Mouse (Mus musculus): ENCODE measurements at regions not wholly inside any gene's neighbourhood (a gene's known extent, or its start where the extent isn't known, plus 50 kb on each side); places are given as distances from the start of the nearest gene placed in this dataset.

DNA sequence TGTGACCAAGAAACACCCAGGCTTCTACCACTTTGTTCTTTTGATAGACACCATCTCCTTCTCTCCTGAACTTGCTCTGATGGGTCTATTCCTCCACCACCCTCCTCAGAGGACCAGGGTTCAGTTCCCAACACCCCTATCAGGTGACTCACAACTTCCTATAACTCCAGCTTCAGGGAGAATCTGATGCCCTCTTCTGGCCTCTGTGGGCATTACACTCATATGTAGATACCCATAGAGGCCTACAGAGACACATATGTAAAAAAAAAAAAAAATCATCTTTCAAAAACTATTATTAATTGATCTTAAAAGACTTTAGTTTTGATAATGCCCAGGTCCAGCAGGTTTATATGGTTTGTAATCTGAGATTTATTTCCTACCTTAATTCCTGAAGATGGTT, 505.9 kb upstream of the Tmem132c start:
- H3K27ac ChIP-seq (ENCODE audit: low read depth) = no peak overlapping the region
- H3K9me3 ChIP-seq (replicated peaks; ENCODE audit: control insufficient read depth, low read length) = no peaks in the 10 kb centered on the region
- no peaks in the 10 kb centered on the region for H3K4me1 ChIP-seq (ENCODE audit: control insufficient read depth, insufficient read depth)
- H3K4me3 ChIP-seq (ENCODE audit: low read depth, low read length) = no peak overlapping the region
- H3K4me2 ChIP-seq (ENCODE audit: low read depth, low read length) = no peak overlapping the region
- no peak for TF ChIP-seq CTCF (IDR thresholded peaks at IDR 0.05; ENCODE audit: low read depth)
- no peak for TF ChIP-seq EP300 (IDR thresholded peaks at IDR 0.05; ENCODE audit: low read depth)
- no peak overlapping the region for H3K9ac ChIP-seq (replicated peaks; ENCODE audit: low read depth, low read length)
- ATAC-seq (ENCODE audit: insufficient read depth, low read depth) (no peak), DNase-seq (ENCODE audit: low spot score) (no peak)
- H3K36me3 ChIP-seq (replicated peaks; ENCODE audit: control insufficient read depth, insufficient read depth, low read length) = no peaks in the 10 kb centered on the region
- no peaks in the 10 kb centered on the region for H3K27me3 ChIP-seq (ENCODE audit: control insufficient read depth, insufficient read depth, low read length)

GRCm38 (mm10) chr5:126737681-126738080, 503.9 kb upstream of the Tmem132c start:
- Histone ChIP-seq H3K9me3 (replicated peaks; ENCODE audit: control insufficient read depth, low read length) (no peaks in the 10 kb centered on the region), H3K27me3 (ENCODE audit: control insufficient read depth, insufficient read depth, low read length) (no peaks in the 10 kb centered on the region), H3K27ac (ENCODE audit: low read depth) (no peak overlapping the region), H3K4me3 (ENCODE audit: low read depth, low read length) (no peak overlapping the region), H3K36me3 (replicated peaks; ENCODE audit: control insufficient read depth, insufficient read depth, low read length) (no peaks in the 10 kb centered on the region), H3K4me2 (ENCODE audit: low read depth, low read length) (no peak overlapping the region), H3K4me1 (ENCODE audit: control insufficient read depth, insufficient read depth) (no peaks in the 10 kb centered on the region), H3K9ac (replicated peaks; ENCODE audit: low read depth, low read length) (no peak overlapping the region)
- TF ChIP-seq EP300 (IDR thresholded peaks at IDR 0.05; ENCODE audit: low read depth) (no peak), CTCF (IDR thresholded peaks at IDR 0.05; ENCODE audit: low read depth) (no peak)
- DNase-seq (ENCODE audit: low spot score) (no peak), ATAC-seq (ENCODE audit: insufficient read depth, low read depth) (no peak)
- WGBS = 72% methylated on average over 4 of the region's 4 CpGs

DNA sequence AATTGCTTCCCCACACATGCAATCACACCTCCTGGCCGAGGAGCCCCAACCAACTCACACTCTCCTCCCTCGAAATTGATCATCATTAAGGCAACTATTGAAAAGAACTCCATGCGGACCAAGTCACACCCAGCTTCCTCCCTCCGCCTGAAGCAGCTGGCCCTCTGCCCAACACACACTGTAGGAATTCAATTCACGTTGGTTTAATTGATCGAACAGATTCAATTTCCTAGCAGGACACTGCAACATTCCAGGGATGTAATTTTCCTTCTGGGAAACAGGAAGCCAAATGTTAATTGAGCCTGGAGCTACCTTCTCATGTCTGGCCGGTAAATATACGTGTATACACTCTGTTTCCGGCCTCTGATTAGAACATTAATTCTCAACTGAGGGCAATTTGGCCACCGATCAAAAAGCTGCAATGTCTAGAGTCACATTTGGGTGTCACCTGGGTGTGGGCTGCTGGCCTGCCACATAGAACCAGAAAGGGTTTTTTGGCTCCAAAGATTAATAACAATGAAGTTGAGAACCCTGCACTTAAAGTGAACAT, 500.7 kb upstream of the Tmem132c start:
- Histone ChIP-seq H3K27ac (ENCODE audit: low read depth) (no peak overlapping the region), H3K27me3 (ENCODE audit: control insufficient read depth, insufficient read depth, low read length) (no peaks in the 10 kb centered on the region), H3K9ac (replicated peaks; ENCODE audit: low read depth, low read length) (no peak overlapping the region), H3K36me3 (replicated peaks; ENCODE audit: control insufficient read depth, insufficient read depth, low read length) (no peaks in the 10 kb centered on the region), H3K9me3 (replicated peaks; ENCODE audit: control insufficient read depth, low read length) (no peaks in the 10 kb centered on the region), H3K4me3 (ENCODE audit: low read depth, low read length) (no peak overlapping the region), H3K4me2 (ENCODE audit: low read depth, low read length) (no peak overlapping the region), H3K4me1 (ENCODE audit: control insufficient read depth, insufficient read depth) (no peaks in the 10 kb centered on the region)
- DNase-seq (ENCODE audit: low spot score) = no peak
- TF ChIP-seq EP300 (IDR thresholded peaks at IDR 0.05; ENCODE audit: low read depth) = no peak
- TF ChIP-seq CTCF (IDR thresholded peaks at IDR 0.05; ENCODE audit: low read depth) = no peak
- WGBS = 60% methylated on average over 10 of the region's 10 CpGs
- no peak for ATAC-seq (ENCODE audit: insufficient read depth, low read depth)

DNA sequence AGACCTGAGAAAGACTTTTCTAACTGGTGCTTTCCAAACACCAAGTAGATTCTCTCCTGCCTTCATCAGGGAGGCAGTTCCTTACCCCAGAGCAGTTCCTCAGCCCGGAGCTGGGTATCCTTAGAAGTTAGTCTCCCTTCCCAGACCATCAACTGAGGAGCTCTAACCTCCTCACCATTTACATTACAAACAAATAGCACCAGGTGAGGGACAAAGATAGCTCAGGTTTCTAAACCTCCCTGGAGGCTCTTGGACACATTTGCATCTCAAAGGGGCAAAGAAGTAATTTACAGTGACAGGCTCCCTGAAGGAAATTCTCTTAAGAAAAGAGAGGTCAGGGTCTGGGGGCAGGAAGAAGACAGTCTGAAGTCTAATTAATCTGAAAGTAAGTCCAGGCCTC, 486.5 kb upstream of the Tmem132c start:
- no peak for DNase-seq (ENCODE audit: low spot score)
- no peak overlapping the region for H3K4me3 ChIP-seq (ENCODE audit: low read depth, low read length)
- H3K27me3 ChIP-seq (ENCODE audit: control insufficient read depth, insufficient read depth, low read length) = no peaks in the 10 kb centered on the region

GRCm38 (mm10) chr5:126765037-126765707, 476.4 kb upstream of the Tmem132c start:
- Histone ChIP-seq H3K9ac (replicated peaks; ENCODE audit: low read depth, low read length) (no peak overlapping the region), H3K4me2 (ENCODE audit: low read depth, low read length) (no peak overlapping the region), H3K4me1 (ENCODE audit: control insufficient read depth, insufficient read depth) (no peaks in the 10 kb centered on the region), H3K27ac (ENCODE audit: low read depth) (no peak overlapping the region), H3K4me3 (ENCODE audit: low read depth, low read length) (no peak overlapping the region), H3K27me3 (ENCODE audit: control insufficient read depth, insufficient read depth, low read length) (0 out of 2 replicates have a peak, but pooled peaks cover 5% of the 10 kb centered on the region), H3K36me3 (replicated peaks; ENCODE audit: control insufficient read depth, insufficient read depth, low read length) (no peaks in the 10 kb centered on the region), H3K9me3 (replicated peaks; ENCODE audit: control insufficient read depth, low read length) (no peaks in the 10 kb centered on the region)
- no peak for TF ChIP-seq CTCF (IDR thresholded peaks at IDR 0.05; ENCODE audit: low read depth)
- no peak for TF ChIP-seq EP300 (IDR thresholded peaks at IDR 0.05; ENCODE audit: low read depth)
- WGBS = 14% methylated on average over 4 of the region's 4 CpGs
- DNase-seq (ENCODE audit: low spot score) = no peak
- no peak for ATAC-seq (ENCODE audit: insufficient read depth, low read depth)

More for the DNA sequence above, 486.5 kb upstream of the Tmem132c start:
- Histone ChIP-seq H3K9me3 (replicated peaks; ENCODE audit: control insufficient read depth, low read length) (no peaks in the 10 kb centered on the region), H3K4me2 (ENCODE audit: low read depth, low read length) (no peak overlapping the region), H3K9ac (replicated peaks; ENCODE audit: low read depth, low read length) (no peak overlapping the region), H3K36me3 (replicated peaks; ENCODE audit: control insufficient read depth, insufficient read depth, low read length) (no peaks in the 10 kb centered on the region), H3K4me1 (ENCODE audit: control insufficient read depth, insufficient read depth) (no peaks in the 10 kb centered on the region), H3K27ac (ENCODE audit: low read depth) (no peak overlapping the region)
- WGBS = 30% methylated on average over 1 of the region's 1 CpGs
- ATAC-seq (ENCODE audit: insufficient read depth, low read depth) = no peak
- no peak for TF ChIP-seq CTCF (IDR thresholded peaks at IDR 0.05; ENCODE audit: low read depth)
- TF ChIP-seq EP300 (IDR thresholded peaks at IDR 0.05; ENCODE audit: low read depth) = no peak

DNA sequence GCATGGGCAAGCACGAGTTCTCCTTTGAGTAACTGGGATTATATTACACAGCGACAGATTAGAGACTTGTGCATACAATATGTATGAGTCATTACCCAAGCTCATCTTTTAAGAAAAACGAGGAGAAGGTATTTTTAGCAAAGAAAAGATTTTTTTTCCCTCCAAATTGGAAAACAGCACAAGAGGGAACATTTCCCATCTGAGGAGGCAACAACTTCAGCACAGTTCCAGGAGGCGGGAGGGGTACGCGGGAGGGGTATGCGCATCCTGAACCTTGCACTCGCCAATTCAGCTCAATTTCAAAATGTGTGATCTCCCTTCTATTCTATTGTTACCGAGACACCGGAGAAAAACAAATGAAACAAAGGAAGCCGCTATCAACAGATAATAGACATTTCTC, 472.6 kb upstream of the Tmem132c start:
- H3K4me2 ChIP-seq (ENCODE audit: low read depth, low read length) = no peak overlapping the region

More for the DNA sequence above, 472.6 kb upstream of the Tmem132c start:
- Histone ChIP-seq H3K27me3 (ENCODE audit: control insufficient read depth, insufficient read depth, low read length) (0 out of 2 replicates have a peak, but pooled peaks cover 5% of the 10 kb centered on the region), H3K9ac (replicated peaks; ENCODE audit: low read depth, low read length) (no peak overlapping the region), H3K4me3 (ENCODE audit: low read depth, low read length) (no peak overlapping the region), H3K36me3 (replicated peaks; ENCODE audit: control insufficient read depth, insufficient read depth, low read length) (no peaks in the 10 kb centered on the region), H3K27ac (ENCODE audit: low read depth) (no peak overlapping the region), H3K9me3 (replicated peaks; ENCODE audit: control insufficient read depth, low read length) (no peaks in the 10 kb centered on the region), H3K4me1 (ENCODE audit: control insufficient read depth, insufficient read depth) (no peaks in the 10 kb centered on the region)
- ATAC-seq (ENCODE audit: insufficient read depth, low read depth) = no peak
- TF ChIP-seq EP300 (IDR thresholded peaks at IDR 0.05; ENCODE audit: low read depth) = no peak
- TF ChIP-seq CTCF (IDR thresholded peaks at IDR 0.05; ENCODE audit: low read depth) = no peak
- WGBS = 31% methylated on average over 11 of the region's 11 CpGs
- DNase-seq (ENCODE audit: low spot score) = no peak
